Mouse (Mus musculus) heart, postnatal 10 days (tissue): ENCODE results near the gene Iqsec1. TPM values are rescaled to one million over a fixed set of nuclear protein-coding genes. Genes with fewer than 3 reads are reported as not detected.

Experiments used
- DNase-seq, 2 experiments: peaks; one replicate each; pipeline ENCODE4 v3.0.0; 2021
- intact Hi-C: fragments of 180-260 bp; cut with DNase I; formaldehyde crosslinking; loops from one replicate; pipeline ENCODE4 v1.15.1; 2025
- microRNA-seq, 2 experiments: library from miRNA; unstranded; fragments of <30 nt; microRNA quantifications; one replicate each; pipeline ENCODE4 v1.2.0; 2022
- total RNA-seq, 2 experiments: library from RNA; stranded (reverse); gene quantifications; 2 replicates each; pipeline ENCODE4 v1.2.3; 2021

The Iqsec1 gene
- total RNA-seq, 2 experiments from 2014 or later, result 127 to 142 TPM

DNA sequence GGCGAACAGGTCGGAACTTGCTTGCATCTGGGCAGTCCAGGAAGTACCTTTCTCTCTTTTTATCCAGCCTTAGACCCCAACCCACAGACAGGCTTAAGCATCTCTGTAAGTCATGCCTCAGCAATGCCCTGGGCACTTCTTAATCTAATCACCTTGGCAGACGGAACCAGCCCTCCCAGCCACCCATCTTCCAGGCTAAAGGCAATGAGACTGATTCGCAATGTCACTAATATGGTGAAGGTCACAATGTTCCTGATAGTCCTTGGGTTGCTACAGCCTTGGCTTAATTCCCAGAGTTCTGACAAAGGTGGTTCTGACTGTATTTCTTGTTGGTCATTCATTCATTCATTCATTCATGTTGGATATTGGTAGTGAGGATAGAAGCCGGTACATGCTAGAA, 378.2 kb downstream of the Iqsec1 start:
- DNase-seq, result no peak
- intact Hi-C loops, result no loop called here

GRCm38 (mm10) chr6:90608186-90608585, 380.3 kb downstream of the Iqsec1 start:
- intact Hi-C loops, result loop anchor here (1.0 kb wide), 2 partner anchors 45 to 120 kb away; no protein-coding TSS in a partner anchor
- DNase-seq, result peak; percentile 68 to 73

- intact Hi-C loops, result loop anchor here (2.0 kb wide), 1 partner anchor 114 kb away; no protein-coding TSS in a partner anchor
- peak; percentile 72 to 81 for DNase-seq
These were observed 381.3 kb downstream of the Iqsec1 start for GRCm38 (mm10) chr6:90607196-90607595.

GRCm38 (mm10) chr6:90606538-90606937, 381.9 kb downstream of the Iqsec1 start:
- intact Hi-C loops, result loop anchor here (2.0 kb wide), 1 partner anchor 114 kb away; no protein-coding TSS in a partner anchor
- DNase-seq, result peak; percentile 75 to 79

Small RNA genes within 50 kb of the gene (microRNA-seq; reads per million reads assigned to microRNA genes)
- gene Gm24816, result 0 reads per million in 2 experiments

Other genes with a start within 250 kb of the Iqsec1 start
- 10 to 100 TPM in 1 of 2 experiments, 1 to 10 TPM in 1; 9.4 to 11.1 TPM for gene Nup210, start 128.1 kb upstream of the Iqsec1 start, total RNA-seq
- gene Hdac11, start 168.0 kb upstream of the Iqsec1 start, total RNA-seq, result 10 to 100 TPM in 1 of 2 experiments, 1 to 10 TPM in 1; 9.4 to 12.6 TPM
- 100 to 1,000 TPM; 143 to 154 TPM for gene Fbln2, start 223.8 kb upstream of the Iqsec1 start, total RNA-seq